Mouse (Mus musculus) myocyte (in vitro differentiated cells): ENCODE results near the gene Tmem254a.
"Not testable (repeated sequence)": the region's sequence is repeated elsewhere in the genome, so short reads cannot be mapped to it uniquely, and the experiment has no call there.

Experiments
- CEBPB ChIP-seq: IDR thresholded peaks from 2 replicates; pipeline ENCODE4 v1.6.1; 2011; ENCODE audit warnings: mild to moderate bottlenecking, moderate library complexity; ENCODE audit not compliant: poor library complexity, insufficient read depth, severe bottlenecking
- E2F4 ChIP-seq: IDR thresholded peaks from one replicate; pipeline ENCODE4 v1.6.1; 2011; ENCODE audit warnings: mild to moderate bottlenecking, control low read depth, moderate library complexity; ENCODE audit not compliant: insufficient read depth
- MAX ChIP-seq: IDR thresholded peaks from one replicate; pipeline ENCODE4 v1.6.1; 2011; ENCODE audit warnings: low read depth, mild to moderate bottlenecking, control low read depth
- MYOD1 ChIP-seq, 3 experiments: IDR thresholded peaks; one replicate each; pipeline ENCODE4 v1.6.1; 2011; ENCODE audit warnings: control low read depth in 2 of 3, low read depth in 2 of 3, mild to moderate bottlenecking in 2 of 3, moderate library complexity in 1 of 3; ENCODE audit not compliant: insufficient read length in 2 of 3, control insufficient read depth in 1 of 3
- MYOG ChIP-seq, 3 experiments: IDR thresholded peaks; one replicate each; pipeline ENCODE4 v1.6.1; 2011; ENCODE audit warnings: control low read depth in 2 of 3, low read depth in 2 of 3, mild to moderate bottlenecking in 2 of 3; ENCODE audit not compliant: insufficient read length in 2 of 3, control insufficient read depth in 1 of 3, insufficient read depth in 1 of 3
- POLR2A ChIP-seq: IDR thresholded peaks from one replicate; pipeline ENCODE4 v1.6.1; 2011; ENCODE audit warnings: low read depth, mild to moderate bottlenecking, control low read depth, moderate library complexity; ENCODE audit not compliant: insufficient read length
- POLR2AphosphoS2 ChIP-seq: IDR thresholded peaks from one replicate; pipeline ENCODE4 v1.6.1; 2011; ENCODE audit warnings: low read depth, control low read depth; ENCODE audit not compliant: insufficient read length
- REST ChIP-seq: IDR thresholded peaks from one replicate; pipeline ENCODE4 v1.6.1; 2011; ENCODE audit warnings: mild to moderate bottlenecking, control low read depth, moderate library complexity; ENCODE audit not compliant: insufficient read depth, insufficient read length
- SRF ChIP-seq: IDR thresholded peaks from one replicate; pipeline ENCODE4 v1.6.1; 2011; ENCODE audit warnings: low read depth; ENCODE audit not compliant: control insufficient read depth, insufficient read length
- TCF12 ChIP-seq: IDR thresholded peaks from one replicate; pipeline ENCODE4 v1.6.1; 2011; ENCODE audit warnings: mild to moderate bottlenecking, control low read depth; ENCODE audit not compliant: poor library complexity, insufficient read depth, severe bottlenecking
- TCF3 ChIP-seq: IDR thresholded peaks from one replicate; pipeline ENCODE4 v1.6.1; 2011; ENCODE audit warnings: low read depth, control low read depth; ENCODE audit not compliant: insufficient read length
- USF1 ChIP-seq: IDR thresholded peaks from one replicate; pipeline ENCODE4 v1.6.1; 2011; ENCODE audit warnings: low read depth, mild to moderate bottlenecking, control low read depth, moderate library complexity

DNA sequence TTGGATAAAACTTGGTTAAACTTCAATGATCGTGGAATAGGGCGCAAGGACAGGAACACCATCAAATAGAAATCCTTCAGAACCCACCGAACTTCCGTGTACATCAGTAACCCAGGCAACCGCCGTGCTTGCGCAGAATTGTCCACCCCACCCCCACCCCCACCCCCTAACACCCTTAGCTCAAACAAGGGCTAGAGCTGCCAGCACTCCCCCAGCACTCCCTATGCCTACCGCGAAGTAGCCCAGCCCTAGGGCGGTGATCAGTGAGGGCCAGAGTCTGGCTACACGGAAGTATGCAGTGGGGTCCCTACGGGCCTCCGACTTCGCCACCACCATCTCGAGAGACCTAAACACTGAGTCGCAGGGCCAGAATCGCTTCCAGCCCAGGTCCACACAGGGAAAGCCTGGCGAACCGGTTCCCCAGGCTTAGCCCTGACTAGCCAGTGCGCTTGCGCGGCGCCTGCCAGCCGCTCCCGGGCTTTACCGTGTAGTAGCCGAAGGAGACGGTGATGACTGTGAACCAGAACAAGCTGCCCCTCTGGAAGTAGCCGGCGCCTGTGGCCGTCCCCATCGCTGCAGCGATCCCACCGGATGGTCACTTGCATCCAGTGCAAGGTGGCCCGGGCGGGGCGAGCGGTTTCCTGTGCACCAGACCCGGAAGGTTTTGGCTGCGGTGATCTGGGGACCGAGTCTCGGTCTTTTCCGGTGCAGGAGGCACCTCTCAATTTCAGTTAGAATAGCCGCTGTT lies 484 bp downstream of the Tmem254a start:
- TF ChIP-seq POLR2A; MAX; REST; POLR2AphosphoS2; MYOD1 (IDR thresholded peaks at IDR 0.05; ENCODE audit: control insufficient read depth in 1 of 3, insufficient read length in 2 of 3, low read depth in 2 of 3); E2F4; MYOG (IDR thresholded peaks at IDR 0.05; ENCODE audit: control insufficient read depth in 1 of 3, insufficient read depth in 1 of 3, insufficient read length in 2 of 3, low read depth in 2 of 3); USF1; SRF; TCF12; CEBPB; TCF3: not testable (repeated sequence)
